Mouse (Mus musculus) heart, embryonic 13.5 days (tissue): ENCODE measurements around the gene Cntnap4. TPM values are rescaled to one million over a fixed set of nuclear protein-coding genes. Genes with fewer than 3 reads are reported as not detected.

ENCODE experiments used
- ATAC-seq: fragments of 200-750 bp; cut with Nextera tagmentation; 2 replicates; pipeline ENCODE4 v1.8.0; 2017; ENCODE audit warnings: moderate TSS enrichment; ENCODE audit not compliant: insufficient number of reproducible peaks, low FRiP score, low TSS enrichment; ENCODE audit errors: extremely low read depth
- H3K27ac ChIP-seq: fragments of 300-500 bp; sonication (generic); replicated peaks from 2 replicates; pipeline ENCODE4 v1.5.1; 2015; ENCODE audit warnings: moderate library complexity, mild to moderate bottlenecking, inconsistent platforms
- H3K27me3 ChIP-seq: fragments of 300-500 bp; sonication (generic); replicated peaks from 2 replicates; pipeline ENCODE4 v1.6.1; 2015; ENCODE audit warnings: mild to moderate bottlenecking, inconsistent platforms
- H3K36me3 ChIP-seq: fragments of 300-500 bp; sonication (generic); 2 replicates; pipeline ENCODE4 v1.6.1; 2015; ENCODE audit warnings: mild to moderate bottlenecking, inconsistent platforms
- H3K4me1 ChIP-seq: fragments of 300-500 bp; sonication (generic); 2 replicates; pipeline ENCODE4 v1.6.1; 2015; ENCODE audit warnings: inconsistent platforms
- H3K4me2 ChIP-seq: fragments of 300-500 bp; sonication (generic); 2 replicates; pipeline ENCODE4 v1.6.1; 2015; ENCODE audit warnings: inconsistent platforms, mild to moderate bottlenecking, moderate library complexity
- H3K4me3 ChIP-seq: fragments of 300-500 bp; sonication (generic); 2 replicates; pipeline ENCODE4 v1.5.1; 2015; ENCODE audit warnings: moderate library complexity, mild to moderate bottlenecking, inconsistent platforms
- H3K9ac ChIP-seq: fragments of 300-500 bp; sonication (generic); 2 replicates; pipeline ENCODE4 v1.6.1; 2015; ENCODE audit warnings: inconsistent platforms, mild to moderate bottlenecking, moderate library complexity
- H3K9me3 ChIP-seq: fragments of 300-500 bp; sonication (generic); 2 replicates; pipeline ENCODE4 v1.6.1; 2016; ENCODE audit warnings: inconsistent platforms
- WGBS: fragments of 180-500 bp; shearing (Covaris S2); methylation state at CpG from one replicate; pipeline ENCODE4 v1.1.7; 2015; ENCODE audit warnings: mixed read lengths; 5-methylcytosine and 5-hydroxymethylcytosine counted together
- polyA plus RNA-seq: library from polyadenylated mRNA; unstranded; fragments of >200 nt; fragmentation: Nextera tagmentation; extraction: Ambion mirVana; gene quantifications from 2 replicates; pipeline ENCODE4 v1.2.1, GENCODE M21; 2015

The Cntnap4 gene
- polyA plus RNA-seq, 1 experiment from 2014 or later, result not detected

- Histone ChIP-seq H3K27me3 (no peaks in the 10 kb centered on the region), H3K4me2 (no peak overlapping the region), H3K4me3 (no peak overlapping the region), H3K9ac (no peak overlapping the region), H3K4me1 (no peaks in the 10 kb centered on the region), H3K9me3 (no peaks in the 10 kb centered on the region), H3K27ac (no peak overlapping the region), H3K36me3 (no peaks in the 10 kb centered on the region)
- no peak for ATAC-seq
Observed at GRCm38 (mm10) chr8:112922151-112922550, 352.3 kb downstream of the Cntnap4 start.

DNA sequence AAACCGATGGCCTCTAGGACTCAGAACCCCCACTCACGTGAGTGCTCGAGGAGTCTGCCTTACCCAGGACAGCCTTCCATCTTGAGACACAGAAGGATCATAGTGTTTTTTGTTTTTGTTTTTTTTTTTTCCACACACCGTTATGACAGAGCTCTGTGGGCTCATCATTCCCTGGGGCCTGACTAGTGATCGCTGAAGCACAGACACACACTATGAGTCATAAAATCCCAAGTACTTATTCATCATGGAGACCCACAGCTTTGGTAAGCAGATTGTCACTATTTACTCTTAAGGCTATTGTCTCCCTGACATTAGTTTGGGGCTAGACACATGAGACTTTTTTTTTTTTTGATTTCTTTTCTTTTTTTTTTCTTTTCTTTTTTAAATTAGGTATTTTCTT is 352.9 kb downstream of the Cntnap4 start:
- H3K4me1 ChIP-seq, result no peaks in the 10 kb centered on the region
- 75% methylated on average over 5 of the region's 5 CpGs for WGBS
- H3K27ac ChIP-seq, result no peak overlapping the region
- H3K36me3 ChIP-seq, result no peaks in the 10 kb centered on the region
- no peak for ATAC-seq
- H3K9me3 ChIP-seq, result no peaks in the 10 kb centered on the region
- H3K9ac ChIP-seq, result no peak overlapping the region
- no peaks in the 10 kb centered on the region for H3K27me3 ChIP-seq
- H3K4me2 ChIP-seq, result no peak overlapping the region
- H3K4me3 ChIP-seq, result no peak overlapping the region
